Mouse (Mus musculus): ENCODE results near the gene Kras. TPM values are rescaled to one million over a fixed set of nuclear protein-coding genes. Genes with fewer than 3 reads are reported as not detected.

Gene Kras
- polyA plus RNA-seq, 1 experiment from 2014 or later, result 119 TPM

Other genes starting within 250 kb of the Kras start
- gene Bcat1, start 174.1 kb downstream of the Kras start, polyA plus RNA-seq (2014; fragmentation: Nextera tagmentation; extraction: Ambion mirVana), result 112 and 114 TPM in 2 replicates
- gene Lrmp, start 134.6 kb downstream of the Kras start, polyA plus RNA-seq (2014; fragmentation: Nextera tagmentation; extraction: Ambion mirVana), result 2.8 and 3.5 TPM in 2 replicates
- gene Casc1, start 39.2 kb downstream of the Kras start, polyA plus RNA-seq (2014; fragmentation: Nextera tagmentation; extraction: Ambion mirVana), result 0.36 and 1.3 TPM in 2 replicates
- 32.7 and 33.4 TPM in 2 replicates for gene Etfrf1, start 39.1 kb downstream of the Kras start, polyA plus RNA-seq (2014; fragmentation: Nextera tagmentation; extraction: Ambion mirVana)